Mouse (Mus musculus) erythroid progenitor cell, adult 5-6 weeks (primary cell): ENCODE measurements around the gene Tnpo3. TPM values are rescaled to one million over a fixed set of nuclear protein-coding genes. Genes with fewer than 3 reads are reported as not detected.

ENCODE experiments used
- ATAC-seq: replicated peaks from 2 replicates; pipeline ENCODE4 v1.8.0; 2016; ENCODE audit warnings: moderate number of reproducible peaks, mild to moderate bottlenecking, moderate TSS enrichment, inconsistent platforms; ENCODE audit not compliant: poor library complexity, low FRiP score, severe bottlenecking
- total RNA-seq, 2 experiments: library from RNA; stranded (forward) in 1 of 2; stranded (reverse) in 1 of 2; fragments of 150-400 nt in 1 of 2; fragments of 186-747, 209-891 nt in 1 of 2; gene quantifications; 2 replicates each; pipeline versions ENCODE4 v1.2.3 to v1.2.4; 2015 to 2017; ENCODE audit warnings: low replicate concordance in 2 of 2

The Tnpo3 gene
- total RNA-seq, 2 experiments from 2014 or later, result 50.4 to 105 TPM

GRCm38 (mm10) chr6:29500177-29500576 is 109.5 kb downstream of the Tnpo3 start:
- no peak for ATAC-seq

GRCm38 (mm10) chr6:29497791-29498190 is 111.9 kb downstream of the Tnpo3 start:
- ATAC-seq, result no peak

- no peak for ATAC-seq
These were observed 113.4 kb downstream of the Tnpo3 start for GRCm38 (mm10) chr6:29496270-29496669.

- no peak for ATAC-seq
These were observed 115.6 kb downstream of the Tnpo3 start for GRCm38 (mm10) chr6:29494101-29494500.

Other genes starting within 250 kb of the Tnpo3 start
- gene Opn1sw, start 221.4 kb downstream of the Tnpo3 start, total RNA-seq (2015; ENCODE audit: low replicate concordance), result not detected in 2 replicates
- gene Opn1sw, start 221.4 kb downstream of the Tnpo3 start, total RNA-seq (2017; ENCODE audit: low replicate concordance), result not detected in 2 replicates
- gene Ccdc136, start 213.6 kb downstream of the Tnpo3 start, total RNA-seq (2015; ENCODE audit: low replicate concordance), result not detected in 2 replicates
- not detected in 2 replicates for gene Ccdc136, start 213.6 kb downstream of the Tnpo3 start, total RNA-seq (2017; ENCODE audit: low replicate concordance)
- gene Flnc, start 176.6 kb downstream of the Tnpo3 start, total RNA-seq (2015; ENCODE audit: low replicate concordance), result not detected in 2 replicates
- not detected in 2 replicates for gene Flnc, start 176.6 kb downstream of the Tnpo3 start, total RNA-seq (2017; ENCODE audit: low replicate concordance)
- 66.7 and 71.7 TPM in 2 replicates for gene Atp6v1f, start 142.2 kb downstream of the Tnpo3 start, total RNA-seq (2015; ENCODE audit: low replicate concordance)
- gene Atp6v1f, start 142.2 kb downstream of the Tnpo3 start, total RNA-seq (2017; ENCODE audit: low replicate concordance), result 24.1 and 45.5 TPM in 2 replicates
- gene Atp6v1fnb, start 138.4 kb downstream of the Tnpo3 start, total RNA-seq (2015; ENCODE audit: low replicate concordance), result not detected in 2 replicates
- 0.64 TPM in 1 of 2 replicates, not detected in the other for gene Atp6v1fnb, start 138.4 kb downstream of the Tnpo3 start, total RNA-seq (2017; ENCODE audit: low replicate concordance)
- gene Kcp, start 101.9 kb downstream of the Tnpo3 start, total RNA-seq (2015; ENCODE audit: low replicate concordance), result not detected in 2 replicates
- gene Kcp, start 101.9 kb downstream of the Tnpo3 start, total RNA-seq (2017; ENCODE audit: low replicate concordance), result not detected in 2 replicates
- gene Irf5, start 83.3 kb downstream of the Tnpo3 start, total RNA-seq (2015; ENCODE audit: low replicate concordance), result 2.5 and 9.7 TPM in 2 replicates
- gene Irf5, start 83.3 kb downstream of the Tnpo3 start, total RNA-seq (2017; ENCODE audit: low replicate concordance), result 6.7 and 13.5 TPM in 2 replicates
- gene Tspan33, start 84.3 kb upstream of the Tnpo3 start, total RNA-seq (2015; ENCODE audit: low replicate concordance), result 519 and 520 TPM in 2 replicates
- 729 and 794 TPM in 2 replicates for gene Tspan33, start 84.3 kb upstream of the Tnpo3 start, total RNA-seq (2017; ENCODE audit: low replicate concordance)
- gene Smo, start 125.6 kb upstream of the Tnpo3 start, total RNA-seq (2015; ENCODE audit: low replicate concordance), result 1.1 and 2.5 TPM in 2 replicates
- 0.08 and 0.77 TPM in 2 replicates for gene Smo, start 125.6 kb upstream of the Tnpo3 start, total RNA-seq (2017; ENCODE audit: low replicate concordance)
- 48.6 and 49.7 TPM in 2 replicates for gene Ahcyl2, start 158.1 kb upstream of the Tnpo3 start, total RNA-seq (2015; ENCODE audit: low replicate concordance)
- 35.2 and 55.4 TPM in 2 replicates for gene Ahcyl2, start 158.1 kb upstream of the Tnpo3 start, total RNA-seq (2017; ENCODE audit: low replicate concordance)